Mouse (Mus musculus) liver, embryonic 14.5 days (tissue): Measurements from ENCODE around the gene Grm8.

Experiments
- CTCF ChIP-seq: IDR thresholded peaks from 2 replicates; pipeline ENCODE4 v1.5.1; 2016; ENCODE audit warnings: antibody characterized with exemption, low read depth, control low read depth
- EP300 ChIP-seq: IDR thresholded peaks from 2 replicates; pipeline ENCODE4 v1.6.1; 2016; ENCODE audit warnings: antibody characterized with exemption, low read depth

DNA sequence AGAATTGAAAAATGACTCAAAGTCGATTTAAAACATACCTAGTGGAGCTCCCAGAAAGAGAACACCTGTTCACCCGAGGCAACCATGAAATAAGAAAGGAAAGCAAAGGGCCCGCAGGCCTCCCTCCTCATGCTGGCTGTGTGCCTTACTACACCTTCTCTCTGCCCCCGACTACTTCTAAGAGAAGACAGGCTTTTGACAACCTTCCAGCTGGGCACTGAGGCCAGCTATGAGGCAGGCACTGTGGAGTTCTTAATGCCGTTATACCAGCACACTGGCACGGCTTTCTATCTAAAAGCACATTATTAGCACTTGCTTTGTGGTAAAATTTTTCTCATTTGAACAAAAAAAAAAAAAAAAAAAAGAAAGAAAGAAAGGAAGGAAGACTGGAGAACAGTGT, 589.5 kb downstream of the Grm8 start:
- TF ChIP-seq EP300 (no peak), CTCF (no peak)
